In genomic region chr6:33831276-33831675, GRCm38 (mm10) we compare ENCODE assay signal across 18 mouse cellular contexts.
A peak's percentile ranks its signal among the peaks of the same experiment; 100 is the strongest.
DNase-seq lines count a peak whose midpoint lies in the region.
"Had no signal": no experiment of that assay in that cellular context is flagged by ENCODE, and none has a peak within 500 bp of the region (broad histone marks: within the 10 kb centered on the region; RNA-seq: fewer than 3 reads in every experiment).

No protein-coding gene starts in this region.

- DNase-seq in cerebellum, postnatal 10 days: peak; percentile 72 to 76
- no peak for DNase-seq in cerebellum, postnatal 4 days (ENCODE audit: low spot score in 2 of 2)
- peak; percentile 54 for DNase-seq in heart, adult 11 months
- no peak for DNase-seq in heart, adult 8-10 months (ENCODE audit: low spot score)
- DNase-seq in layer of hippocampus, adult 9-11 months: peak; percentile 14
- no peak for DNase-seq in layer of hippocampus, postnatal 25 days (ENCODE audit: extremely low spot score in 1 of 2, low spot score in 1 of 2)
- peak; percentile 45 to 47 for DNase-seq in right cerebral cortex, postnatal 10 days (ENCODE audit: low spot score in 2 of 2)
- no peak for DNase-seq in right cerebral cortex, postnatal 14 days
- DNase-seq: adrenal gland, adult 2 months; adrenal gland, postnatal 14 days; cerebellum, adult 11-12 months; cerebellum, adult 9-10 months; forebrain, postnatal 0 days; gastrocnemius, adult 2 months; gastrocnemius, postnatal 14 days; heart, adult 18-20 months; heart, postnatal 14 days; heart, postnatal 4 days had no signal

Comparison
In these comparisons a context has a peak if more than half of its experiments do, and no peak if none do; other contexts are left out.
1. DNase-seq: peak in cerebellum, postnatal 10 days (2 of 2), heart, adult 11 months (single experiment), layer of hippocampus, adult 9-11 months (single experiment) and right cerebral cortex, postnatal 10 days (2 of 2); none in cerebellum, postnatal 4 days (0 of 2), heart, adult 8-10 months (single experiment), layer of hippocampus, postnatal 25 days (0 of 2) and right cerebral cortex, postnatal 14 days (single experiment).